Mouse (Mus musculus) right cerebral cortex, postnatal 25 days (tissue): ENCODE data around the gene A830031A19Rik.
A peak's percentile ranks its signal among the peaks of the same experiment; 100 is the strongest.

Source experiments
- DNase-seq: peaks from one replicate; pipeline ENCODE4 v3.0.0; 2022

Gene A830031A19Rik

GRCm38 (mm10) chr11:24076127-24076650 is 1.3 kb upstream of the A830031A19Rik start:
- DNase-seq = peak; percentile 84

- no peak for DNase-seq
Observed at GRCm38 (mm10) chr11:24075486-24076126, 752 bp upstream of the A830031A19Rik start.

DNA sequence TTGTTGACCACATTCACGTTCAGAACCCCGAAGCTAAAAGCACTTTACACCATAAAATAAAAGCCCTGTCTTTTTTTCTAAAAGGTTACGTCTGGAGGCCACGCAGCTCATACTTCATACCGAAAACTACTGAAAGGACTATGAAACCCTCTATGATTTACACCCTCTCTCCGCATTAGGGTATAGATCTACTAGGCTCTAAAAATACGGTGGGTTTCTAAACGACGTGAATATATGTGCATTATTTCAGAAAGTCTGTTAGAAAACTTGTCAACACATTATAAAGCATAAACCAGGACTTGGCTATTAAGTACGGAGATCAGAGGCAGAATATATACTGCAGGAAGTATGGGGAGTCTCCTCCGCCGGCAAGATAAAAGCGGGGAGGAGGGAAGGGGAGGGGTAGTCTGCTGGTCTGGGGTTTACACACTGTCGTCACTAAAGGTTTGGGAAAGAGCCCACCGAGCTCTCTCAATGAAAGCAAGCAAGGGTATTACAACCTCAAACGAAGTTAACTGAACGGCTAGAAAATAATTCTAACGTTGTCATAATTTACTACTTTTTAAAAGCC is 748 bp downstream of the A830031A19Rik start:
- no peak for DNase-seq

GRCm38 (mm10) chr11:24065313-24065712 is 9.5 kb downstream of the A830031A19Rik start:
- DNase-seq = no peak

- no peak for DNase-seq
Observed at GRCm38 (mm10) chr11:24064221-24064620, 10.6 kb downstream of the A830031A19Rik start.

- no peak for DNase-seq
Observed at GRCm38 (mm10) chr11:24062495-24063096, 12.3 kb downstream of the A830031A19Rik start.

DNA sequence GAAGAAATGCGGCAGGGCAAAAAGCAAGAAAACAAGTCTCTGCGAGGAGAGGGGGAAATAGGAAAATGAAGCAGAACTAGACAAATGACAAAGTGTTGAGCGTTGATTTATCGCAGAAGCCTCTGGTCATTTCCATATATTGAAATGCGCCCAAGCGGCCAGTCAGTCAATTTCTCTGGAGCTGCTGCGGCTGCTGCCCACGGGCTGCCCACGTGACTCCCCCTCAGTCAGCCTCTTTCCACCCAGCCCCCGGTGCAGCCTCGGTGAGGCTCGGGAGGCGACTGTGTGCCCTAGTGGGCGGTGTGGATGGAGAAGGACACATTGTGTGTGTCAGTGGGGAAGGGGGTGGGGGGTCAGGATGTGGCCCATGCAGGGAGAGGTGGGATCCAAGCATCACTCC is 13.0 kb downstream of the A830031A19Rik start:
- DNase-seq = no peak

GRCm38 (mm10) chr11:24060428-24060827 is 14.4 kb downstream of the A830031A19Rik start:
- no peak for DNase-seq

GRCm38 (mm10) chr11:24059137-24059536 is 15.7 kb downstream of the A830031A19Rik start:
- DNase-seq = no peak

DNA sequence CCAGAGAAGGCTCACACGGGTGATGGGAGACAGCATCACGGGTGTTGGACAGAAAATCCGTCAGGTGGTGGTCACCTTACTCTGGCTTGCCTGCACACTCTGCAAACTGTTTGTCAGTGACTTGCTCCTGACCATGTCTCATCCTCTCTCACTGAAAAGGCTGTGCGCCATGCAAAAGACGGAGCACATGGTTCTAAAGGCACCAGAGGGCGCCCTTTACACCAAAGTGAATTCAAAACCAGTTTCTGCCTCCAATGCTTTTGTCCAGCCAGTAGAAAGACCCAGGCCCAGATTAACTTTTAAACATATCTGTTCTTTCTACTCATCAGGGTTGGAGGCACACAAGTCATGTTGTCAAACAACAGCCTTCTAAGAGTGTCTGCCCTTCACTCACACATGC is 22.0 kb downstream of the A830031A19Rik start:
- no peak for DNase-seq

DNA sequence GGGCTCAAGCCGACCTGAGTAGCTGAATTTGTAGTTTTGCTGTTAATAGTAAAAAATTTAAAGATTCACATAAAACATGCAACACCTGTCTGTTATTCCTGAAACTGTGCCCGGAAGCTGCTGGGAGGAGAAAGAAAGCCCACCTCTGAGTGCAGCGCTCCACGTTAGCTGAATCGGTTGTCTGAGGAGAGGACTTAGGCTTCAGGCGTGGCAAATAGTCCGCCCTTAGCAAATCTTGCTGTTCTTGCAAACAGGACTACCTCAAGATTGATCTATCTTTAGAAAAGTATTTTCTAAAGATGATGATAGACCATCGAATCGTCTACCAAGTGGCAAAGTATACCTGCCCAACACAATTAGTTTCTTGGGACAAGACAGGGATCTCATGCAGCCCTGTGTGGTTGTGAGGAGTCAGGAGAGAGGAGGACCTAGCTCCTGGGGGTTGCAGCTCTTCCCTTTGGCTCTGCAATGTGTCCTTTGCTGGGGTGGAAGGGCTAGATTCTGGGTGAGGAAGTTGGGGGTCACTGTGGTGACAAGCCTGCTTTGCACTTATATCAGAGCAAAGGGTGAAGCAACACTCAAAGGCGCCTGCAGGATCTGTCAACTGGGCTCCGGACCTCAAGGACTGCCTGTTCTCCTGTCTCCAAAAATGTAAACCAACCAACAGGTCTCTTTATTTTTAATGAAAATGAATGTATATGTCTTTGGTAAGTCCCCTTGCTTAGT is 24.7 kb downstream of the A830031A19Rik start:
- no peak for DNase-seq

GRCm38 (mm10) chr11:24049226-24050031 is 25.4 kb downstream of the A830031A19Rik start:
- DNase-seq = peak; percentile 84

- DNase-seq = peak; percentile 34
Observed at GRCm38 (mm10) chr11:24044025-24044424, 30.8 kb downstream of the A830031A19Rik start.

DNA sequence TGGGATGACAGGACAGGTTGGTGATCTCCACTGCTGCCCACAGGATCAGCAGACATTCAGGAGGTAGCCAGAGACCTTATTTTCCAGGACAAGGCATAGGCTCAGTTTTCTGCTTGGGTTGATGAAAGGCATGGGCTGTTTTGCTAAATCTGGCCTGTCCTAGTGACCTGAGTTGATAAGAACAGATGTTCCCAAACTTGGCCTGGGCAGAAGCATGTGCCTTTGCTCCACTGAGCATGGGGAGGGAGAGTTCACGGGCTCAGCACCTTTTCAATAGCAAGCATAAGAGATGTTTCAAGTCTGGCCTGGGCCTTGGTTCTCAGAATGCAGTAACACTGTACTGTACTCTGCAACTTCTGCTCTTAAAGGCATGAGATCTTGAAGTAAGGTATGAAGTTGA is 54.1 kb downstream of the A830031A19Rik start:
- no peak for DNase-seq

DNA sequence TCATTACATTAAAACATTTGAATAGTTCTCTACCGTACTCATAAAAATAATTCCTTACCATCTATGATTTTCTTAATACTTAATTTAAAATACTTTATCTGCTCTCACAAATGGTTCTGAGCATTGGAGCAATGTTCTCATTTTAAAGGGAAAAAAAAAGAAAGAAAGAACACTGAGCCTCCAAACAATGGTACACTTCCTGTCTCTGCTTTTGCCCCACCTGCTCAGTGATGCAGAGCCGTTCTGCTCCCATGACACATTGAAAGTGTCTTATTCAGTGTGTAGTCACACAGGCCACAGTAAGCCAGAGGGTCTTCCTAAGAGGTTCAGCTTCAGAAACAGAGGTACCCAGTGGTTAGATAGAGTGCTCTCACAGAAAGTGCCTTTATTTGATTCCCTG is 56.1 kb downstream of the A830031A19Rik start:
- DNase-seq = no peak

GRCm38 (mm10) chr11:24016647-24017179 is 58.1 kb downstream of the A830031A19Rik start:
- DNase-seq = no peak

- no peak for DNase-seq
Observed at GRCm38 (mm10) chr11:24016049-24016448, 58.8 kb downstream of the A830031A19Rik start.

DNA sequence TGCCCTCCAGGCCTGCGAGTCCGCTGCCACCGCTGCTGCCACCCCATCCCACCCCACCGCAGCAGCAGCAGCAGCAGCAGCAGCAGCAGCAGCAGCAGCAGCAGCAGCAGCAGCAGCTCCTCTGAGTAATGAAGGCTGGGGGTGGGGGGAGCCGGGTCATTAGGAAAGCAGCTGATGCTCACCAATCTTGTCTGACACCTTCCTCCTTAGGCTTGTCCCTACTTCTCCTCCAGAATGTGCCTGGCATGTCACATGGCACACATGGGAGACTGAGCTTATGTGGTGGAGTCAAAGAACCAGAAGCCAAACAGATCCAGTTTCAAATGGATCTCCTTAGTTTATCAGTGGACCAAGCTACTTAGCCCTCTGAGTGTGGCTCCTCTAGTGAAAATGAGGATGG is 60.2 kb downstream of the A830031A19Rik start:
- DNase-seq = no peak

DNA sequence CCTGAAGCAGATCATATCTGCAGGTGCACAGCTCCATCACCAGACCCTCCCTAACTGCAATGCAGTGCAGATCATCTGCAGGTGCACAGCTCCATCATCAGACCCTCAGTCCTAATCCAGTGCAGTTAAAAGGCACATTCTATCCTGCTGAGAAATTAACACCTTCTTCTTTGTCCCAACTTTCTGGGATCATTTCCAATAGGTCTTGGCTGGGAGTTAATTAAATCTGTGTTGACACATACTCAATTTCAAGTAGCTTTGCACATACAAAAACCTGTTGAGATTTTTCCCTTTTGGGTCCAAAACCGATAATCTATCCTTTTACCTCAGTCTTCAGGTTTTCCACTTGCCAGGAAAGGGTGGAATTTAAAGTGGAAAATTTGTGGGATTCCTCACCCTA is 62.6 kb downstream of the A830031A19Rik start:
- no peak for DNase-seq

DNA sequence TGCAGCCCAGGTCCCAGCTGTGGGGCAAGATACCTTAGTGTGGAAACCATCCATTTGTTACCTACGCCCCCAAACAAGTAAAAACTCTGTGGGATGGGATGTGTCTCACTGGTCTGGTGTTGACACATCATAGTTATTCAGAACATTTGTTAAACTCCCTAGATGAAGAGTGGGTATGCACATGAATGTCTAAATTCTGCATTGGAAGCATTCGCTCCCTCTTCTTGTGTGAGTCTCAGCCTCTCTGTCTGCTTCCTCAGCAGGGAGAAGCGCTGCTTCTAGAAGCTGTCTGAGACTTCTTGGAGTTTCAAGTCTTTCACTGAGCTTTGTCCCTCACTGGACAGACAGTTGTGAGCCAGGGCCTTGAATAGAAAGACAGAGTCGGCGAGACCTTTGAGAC is 65.9 kb downstream of the A830031A19Rik start:
- no peak for DNase-seq

DNA sequence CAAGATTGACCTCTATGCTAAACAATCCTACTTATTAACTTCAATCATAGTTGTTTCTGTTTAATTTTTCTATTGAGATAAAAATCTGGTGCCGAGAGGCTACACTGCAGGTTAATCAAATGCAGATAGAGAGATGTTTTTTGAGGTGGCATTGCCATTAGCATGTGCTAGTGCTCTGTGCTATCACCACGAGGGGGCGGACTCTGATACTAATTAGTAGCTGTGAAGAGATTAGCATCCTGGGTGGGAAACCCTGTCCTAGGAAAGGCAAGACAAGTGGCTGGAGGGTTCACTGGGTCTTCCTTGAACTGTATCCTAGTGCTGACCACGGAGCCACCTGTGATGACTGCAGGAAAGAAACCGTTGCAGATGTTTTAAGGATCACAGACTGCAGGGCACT is 66.6 kb downstream of the A830031A19Rik start:
- no peak for DNase-seq

DNA sequence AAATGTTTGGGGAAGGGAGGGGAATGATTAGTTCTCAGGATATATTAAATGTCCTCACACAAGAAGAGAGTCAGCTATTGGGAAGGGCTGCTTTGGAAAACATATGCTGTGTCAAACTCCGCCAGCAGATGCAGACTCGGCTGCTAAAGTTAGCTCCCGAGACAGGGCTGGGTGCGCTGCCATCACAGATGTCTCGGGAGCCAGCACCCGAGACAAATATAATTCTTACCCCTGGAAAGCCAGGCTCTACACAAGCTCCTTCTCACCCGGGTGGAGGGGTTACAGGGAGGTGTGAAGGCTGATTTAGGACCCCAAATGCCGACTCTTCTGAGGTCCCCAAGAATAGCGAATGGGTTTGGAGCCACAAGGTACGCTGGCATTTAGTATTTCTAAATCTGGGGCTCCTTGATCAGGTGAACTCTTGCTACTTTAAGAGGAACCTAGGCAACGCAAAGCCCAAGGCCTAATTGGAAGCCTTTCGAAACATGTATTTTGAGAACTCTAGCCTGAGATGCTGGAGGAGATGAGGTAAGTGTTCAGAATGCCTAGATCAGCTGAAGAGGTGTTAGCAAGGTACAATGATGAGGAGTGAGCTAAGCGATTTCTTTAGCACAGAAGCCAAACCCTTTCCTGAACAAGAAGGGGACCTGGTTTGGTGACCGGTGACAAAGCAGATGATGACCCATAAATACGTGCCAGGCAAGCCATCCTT is 69.3 kb downstream of the A830031A19Rik start:
- DNase-seq = peak; percentile 74
